9 mouse cellular contexts compared by ENCODE assay signal in the genomic region with DNA sequence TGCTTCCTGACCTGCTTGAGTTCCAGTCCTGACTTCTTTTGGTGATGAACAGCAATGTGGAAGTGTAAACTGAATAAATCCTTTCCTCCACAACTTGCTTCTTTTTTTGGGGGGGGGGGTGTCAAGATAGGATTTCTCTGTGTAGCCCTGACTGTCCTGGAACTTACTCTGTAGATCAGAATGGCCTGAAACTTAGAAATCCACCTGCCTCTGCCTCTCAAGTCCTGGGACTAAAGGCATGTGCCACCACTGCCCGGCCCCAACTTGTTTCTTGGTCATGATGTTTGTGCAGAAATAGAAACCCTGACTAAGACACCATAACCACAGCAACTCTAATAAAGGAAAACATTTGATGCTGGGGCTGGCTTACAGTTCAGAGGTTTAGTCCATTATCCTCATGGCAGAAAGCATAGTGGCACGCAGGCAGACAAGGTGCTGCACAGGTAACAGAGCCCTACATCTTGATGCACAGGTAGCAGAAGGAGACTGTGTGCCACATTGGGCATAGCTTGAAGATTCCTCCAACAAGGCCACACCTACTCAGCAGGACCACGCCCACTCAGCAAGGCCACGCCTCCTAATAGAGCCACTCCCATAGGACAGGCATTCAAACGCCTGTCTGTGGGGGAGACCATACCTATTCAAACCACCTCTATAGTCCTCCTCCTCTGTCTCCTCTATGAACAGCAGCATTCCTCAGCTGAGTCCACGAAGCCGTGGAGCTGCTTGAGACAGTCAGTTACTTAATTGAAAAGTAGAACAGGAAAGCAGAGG. TPM values are rescaled to one million over a fixed set of nuclear protein-coding genes. Genes with fewer than 3 reads are reported as not detected.
DNase-seq lines count a peak whose midpoint lies in the region; ATAC-seq and TF ChIP-seq lines count a peak whose summit lies in the region.
"Had no signal": no experiment of that assay in that cellular context is flagged by ENCODE, and none has a peak within 500 bp of the region (broad histone marks: within the 10 kb centered on the region; RNA-seq: fewer than 3 reads in every experiment).

No protein-coding gene starts in this region.

- peak; percentile 37 for ATAC-seq in common myeloid progenitor, adult 5-6 weeks (replicated peaks; ENCODE audit: low read depth, poor library complexity, severe bottlenecking)
- peak; percentile 58 for ATAC-seq in liver, embryonic 16.5 days (ENCODE audit: low read depth)
- no peak for ATAC-seq in stomach, postnatal 0 days (ENCODE audit: low FRiP score, low TSS enrichment)
- ATAC-seq in forebrain, postnatal 0 days = no peak

- peak overlapping the region; percentile 24 for H3K4me2 ChIP-seq in liver, embryonic 16.5 days (ENCODE audit: low read depth, low read length)
- H3K4me2 ChIP-seq in stomach, postnatal 0 days (replicated peaks; ENCODE audit: low read depth) = no peak overlapping the region
- H3K4me2 ChIP-seq in forebrain, postnatal 0 days (ENCODE audit: low read depth) = no peak overlapping the region
- H3K4me2 ChIP-seq: heart, embryonic 13.5 days had no signal

- intact Hi-C loops in heart, adult 2 months (cut with DNase I) = no loop called here

- H3K9ac ChIP-seq in heart, adult 2 months (ENCODE audit: low read depth, low read length) = no peak overlapping the region
- H3K9ac ChIP-seq in liver, embryonic 16.5 days (ENCODE audit: low read depth, low read length) = no peak overlapping the region
- no peak overlapping the region for H3K9ac ChIP-seq in stomach, postnatal 0 days (ENCODE audit: low read length)
- H3K9ac ChIP-seq in forebrain, postnatal 0 days = no peak overlapping the region
- H3K9ac ChIP-seq: heart, embryonic 13.5 days had no signal

- H3K27ac ChIP-seq in heart, adult 2 months = no peak overlapping the region
- H3K27ac ChIP-seq in liver, embryonic 16.5 days (ENCODE audit: low read length) = no peak overlapping the region
- H3K27ac ChIP-seq in stomach, postnatal 0 days (replicated peaks) = no peak overlapping the region
- H3K27ac ChIP-seq in forebrain, postnatal 0 days (ENCODE audit: low read depth, low read length) = no peak overlapping the region
- H3K27ac ChIP-seq: heart, embryonic 13.5 days had no signal

- H3K9me3 ChIP-seq in liver, embryonic 16.5 days (replicated peaks; ENCODE audit: control insufficient read depth, low read length) = no peaks in the 10 kb centered on the region
- no peaks in the 10 kb centered on the region for H3K9me3 ChIP-seq in stomach, postnatal 0 days (ENCODE audit: control insufficient read depth, low read length)
- no peaks in the 10 kb centered on the region for H3K9me3 ChIP-seq in forebrain, postnatal 0 days (ENCODE audit: low read length)
- H3K9me3 ChIP-seq: heart, embryonic 13.5 days had no signal

- TF ChIP-seq CTCF in heart, adult 2 months (IDR thresholded peaks at IDR 0.05) = no peak
- no peak for TF ChIP-seq CTCF in stomach, postnatal 0 days (IDR thresholded peaks at IDR 0.05; ENCODE audit: low read depth)
- no peak for TF ChIP-seq CTCF in forebrain, postnatal 0 days (IDR thresholded peaks at IDR 0.05; ENCODE audit: low read depth)

- no peak overlapping the region for H3K4me3 ChIP-seq in heart, adult 2 months
- no peak overlapping the region for H3K4me3 ChIP-seq in liver, embryonic 16.5 days (ENCODE audit: low read depth, low read length)
- no peak overlapping the region for H3K4me3 ChIP-seq in stomach, postnatal 0 days (ENCODE audit: low read depth, low read length)
- H3K4me3 ChIP-seq in forebrain, postnatal 0 days (ENCODE audit: low read depth, low read length) = no peak overlapping the region
- H3K4me3 ChIP-seq: heart, embryonic 13.5 days had no signal

- peaks cover 3% of the 10 kb centered on the region; the same call in 1 of the 2 replicates for H3K36me3 ChIP-seq in heart, adult 2 months (ENCODE audit: control insufficient read depth, insufficient read depth, low read length)
- H3K36me3 ChIP-seq in liver, embryonic 16.5 days (ENCODE audit: control insufficient read depth, insufficient read depth) = no peaks in the 10 kb centered on the region
- H3K36me3 ChIP-seq in stomach, postnatal 0 days (ENCODE audit: control insufficient read depth, insufficient read depth, low read length) = no peaks in the 10 kb centered on the region
- H3K36me3 ChIP-seq in forebrain, postnatal 0 days (ENCODE audit: insufficient read depth) = no peaks in the 10 kb centered on the region
- H3K36me3 ChIP-seq: heart, embryonic 13.5 days had no signal

- H3K27me3 ChIP-seq in heart, adult 2 months (ENCODE audit: control insufficient read depth, insufficient read depth, low read length) = no peaks in the 10 kb centered on the region
- H3K27me3 ChIP-seq in liver, embryonic 16.5 days (ENCODE audit: control insufficient read depth, insufficient read depth, low read depth, low read length) = no peaks in the 10 kb centered on the region
- no peaks in the 10 kb centered on the region for H3K27me3 ChIP-seq in stomach, postnatal 0 days (ENCODE audit: control insufficient read depth, insufficient read depth, low read length)
- no peaks in the 10 kb centered on the region for H3K27me3 ChIP-seq in forebrain, postnatal 0 days (ENCODE audit: insufficient read depth, low read length)

- H3K79me2 ChIP-seq in heart, adult 2 months (replicated peaks; ENCODE audit: control insufficient read depth, insufficient read depth, low read length) = no peaks in the 10 kb centered on the region

- no peak for TF ChIP-seq POLR2A in heart, adult 2 months (IDR thresholded peaks at IDR 0.05; ENCODE audit: insufficient read depth, low read depth, low read length)

- WGBS in heart, adult 2 months = 35% methylated on average over 7 of the region's 7 CpGs
- WGBS in liver, embryonic 16.5 days (ENCODE audit: insufficient replicate concordance) = 20% methylated on average over 7 of the region's 7 CpGs
- 22% methylated on average over 7 of the region's 7 CpGs for WGBS in stomach, postnatal 0 days
- WGBS in forebrain, postnatal 0 days = 23% methylated on average over 7 of the region's 7 CpGs

- TF ChIP-seq EP300 in heart, adult 2 months (IDR thresholded peaks at IDR 0.05; ENCODE audit: insufficient read depth, low read depth, low read length) = no peak
- TF ChIP-seq EP300 in stomach, postnatal 0 days (optimal IDR thresholded peaks at IDR 0.05) = no peak

- peaks cover 9% of the 10 kb centered on the region for H3K4me1 ChIP-seq in heart, adult 2 months (ENCODE audit: control insufficient read depth, insufficient read depth, low read length)
- peaks cover 16% of the 10 kb centered on the region for H3K4me1 ChIP-seq in liver, embryonic 16.5 days (ENCODE audit: control insufficient read depth, low read depth, low read length)
- H3K4me1 ChIP-seq in stomach, postnatal 0 days (replicated peaks; ENCODE audit: control insufficient read depth, insufficient read depth) = no peaks in the 10 kb centered on the region
- no peaks in the 10 kb centered on the region for H3K4me1 ChIP-seq in forebrain, postnatal 0 days (ENCODE audit: insufficient read depth)

- peak; percentile 80 for DNase-seq in heart, adult 11 months
- DNase-seq in heart, adult 2 months = no peak
- DNase-seq in stomach, postnatal 0 days (ENCODE audit: low spot score) = peak; percentile 37
- no peak for DNase-seq in layer of hippocampus, postnatal 10 days (ENCODE audit: low spot score in 2 of 2)
- DNase-seq in forebrain, postnatal 0 days = no peak
- no peak for DNase-seq in Muller cell, postnatal 12 days (ENCODE audit: inconsistent ontology term)

RNA-seq across cellular contexts. Expression of a gene that starts 1.4 kb away (rescaled TPM):
- not detected for total RNA-seq in heart, adult 2 months (2021)
- not detected in 2 replicates for polyA plus RNA-seq in heart, adult 2 months (2012; rRNA removed)
- total RNA-seq in common myeloid progenitor, adult 5-6 weeks (2017) = not detected in 2 replicates
- 0.09 TPM in 1 of 2 replicates, not detected in the other for polyA plus RNA-seq in liver, embryonic 16.5 days (2015; fragmentation: Nextera tagmentation; extraction: Ambion mirVana)
- 0.08 and 0.15 TPM in 2 replicates for polyA plus RNA-seq in stomach, postnatal 0 days (2015; fragmentation: Nextera tagmentation; extraction: Ambion mirVana)
- not detected for total RNA-seq in layer of hippocampus, postnatal 10 days (2021)
- total RNA-seq in forebrain, postnatal 0 days (2014; rRNA removed) = not detected in 2 replicates
- not detected in 2 replicates for polyA plus RNA-seq in forebrain, postnatal 0 days (2015; fragmentation: Nextera tagmentation; extraction: Ambion mirVana)

RNA-seq across cellular contexts. Expression of a gene that starts 5.3 kb away (rescaled TPM):
- 10 to 100 TPM; 56.8 to 58.7 TPM for total RNA-seq in heart, adult 2 months (2021)
- polyA plus RNA-seq in heart, adult 2 months (2012; rRNA removed) = 61.1 and 93.6 TPM in 2 replicates
- 148 and 155 TPM in 2 replicates for total RNA-seq in common myeloid progenitor, adult 5-6 weeks (2017)
- polyA plus RNA-seq in liver, embryonic 16.5 days (2015; fragmentation: Nextera tagmentation; extraction: Ambion mirVana) = 62.7 and 69.3 TPM in 2 replicates
- polyA plus RNA-seq in stomach, postnatal 0 days (2015; fragmentation: Nextera tagmentation; extraction: Ambion mirVana) = 98.0 and 104 TPM in 2 replicates
- 10 to 100 TPM; 75.7 to 87.8 TPM for total RNA-seq in layer of hippocampus, postnatal 10 days (2021)
- 91.7 and 120 TPM in 2 replicates for total RNA-seq in forebrain, postnatal 0 days (2014; rRNA removed)
- 114 and 128 TPM in 2 replicates for polyA plus RNA-seq in forebrain, postnatal 0 days (2015; fragmentation: Nextera tagmentation; extraction: Ambion mirVana)

RNA-seq across cellular contexts. Expression of a gene that starts 28.7 kb away (rescaled TPM):
- total RNA-seq in heart, adult 2 months (2021) = 10 to 100 TPM; 62.3 to 71.5 TPM
- 43.4 and 68.9 TPM in 2 replicates for polyA plus RNA-seq in heart, adult 2 months (2012; rRNA removed)
- total RNA-seq in common myeloid progenitor, adult 5-6 weeks (2017) = 30.1 and 31.7 TPM in 2 replicates
- 26.4 and 27.3 TPM in 2 replicates for polyA plus RNA-seq in liver, embryonic 16.5 days (2015; fragmentation: Nextera tagmentation; extraction: Ambion mirVana)
- polyA plus RNA-seq in stomach, postnatal 0 days (2015; fragmentation: Nextera tagmentation; extraction: Ambion mirVana) = 50.2 and 52.7 TPM in 2 replicates
- total RNA-seq in layer of hippocampus, postnatal 10 days (2021) = 100 to 1,000 TPM; 253 to 296 TPM
- 252 and 369 TPM in 2 replicates for total RNA-seq in forebrain, postnatal 0 days (2014; rRNA removed)
- 207 and 270 TPM in 2 replicates for polyA plus RNA-seq in forebrain, postnatal 0 days (2015; fragmentation: Nextera tagmentation; extraction: Ambion mirVana)

RNA-seq across cellular contexts. Expression of a gene that starts 32.4 kb away (rescaled TPM):
- 10 to 100 TPM; 10.7 to 13.2 TPM for total RNA-seq in heart, adult 2 months (2021)
- 8.3 and 14.9 TPM in 2 replicates for polyA plus RNA-seq in heart, adult 2 months (2012; rRNA removed)
- total RNA-seq in common myeloid progenitor, adult 5-6 weeks (2017) = 7.5 and 8.9 TPM in 2 replicates
- 7.0 and 7.5 TPM in 2 replicates for polyA plus RNA-seq in liver, embryonic 16.5 days (2015; fragmentation: Nextera tagmentation; extraction: Ambion mirVana)
- polyA plus RNA-seq in stomach, postnatal 0 days (2015; fragmentation: Nextera tagmentation; extraction: Ambion mirVana) = 2.4 TPM in 2 replicates
- 10 to 100 TPM; 14.7 to 17.5 TPM for total RNA-seq in layer of hippocampus, postnatal 10 days (2021)
- total RNA-seq in forebrain, postnatal 0 days (2014; rRNA removed) = 11.7 and 17.7 TPM in 2 replicates
- polyA plus RNA-seq in forebrain, postnatal 0 days (2015; fragmentation: Nextera tagmentation; extraction: Ambion mirVana) = 8.2 and 11.0 TPM in 2 replicates

Comparison
In these comparisons a context has a peak if more than half of its experiments do, and no peak if none do; other contexts are left out.
1. DNase-seq: peak in heart, adult 11 months (single experiment) and stomach, postnatal 0 days (single experiment); none in heart, adult 2 months (0 of 2), layer of hippocampus, postnatal 10 days (0 of 2), forebrain, postnatal 0 days (single experiment) and Muller cell, postnatal 12 days (single experiment).
2. ATAC-seq: peak in common myeloid progenitor, adult 5-6 weeks (single experiment) and liver, embryonic 16.5 days (single experiment); none in stomach, postnatal 0 days (single experiment) and forebrain, postnatal 0 days (single experiment).